Mouse (Mus musculus) forebrain, postnatal 0 days (tissue): ENCODE measurements around the gene Klk13. TPM values are rescaled to one million over a fixed set of nuclear protein-coding genes. Genes with fewer than 3 reads are reported as not detected.
"Not testable (repeated sequence)": the region's sequence is repeated elsewhere in the genome, so short reads cannot be mapped to it uniquely, and the experiment has no call there.

Experiments used
- ATAC-seq: fragments of 200-750 bp; cut with Nextera tagmentation; 2 replicates; pipeline ENCODE4 v1.8.0; 2017; ENCODE audit warnings: mild to moderate bottlenecking, moderate library complexity
- DNase-seq: peaks from one replicate; pipeline ENCODE4 v3.0.0-alpha.2; 2015
- H3K27ac ChIP-seq: fragments of 300-500 bp; sonication (generic); 2 replicates; pipeline ENCODE4 v1.5.1; 2014; ENCODE audit warnings: low read depth, mild to moderate bottlenecking, antibody characterized with exemption, low read length, moderate library complexity, mixed read lengths
- H3K27me3 ChIP-seq: fragments of 300-500 bp; sonication (generic); 2 replicates; pipeline ENCODE4 v1.6.1; 2014; ENCODE audit warnings: mild to moderate bottlenecking, low read length, mixed read lengths; ENCODE audit not compliant: insufficient read depth
- H3K36me3 ChIP-seq: fragments of 300-500 bp; sonication (generic); 2 replicates; pipeline ENCODE4 v1.6.1; 2014; ENCODE audit warnings: mild to moderate bottlenecking, moderate library complexity; ENCODE audit not compliant: insufficient read depth
- H3K4me1 ChIP-seq: fragments of 300-500 bp; sonication (generic); 2 replicates; pipeline ENCODE4 v1.6.1; 2014; ENCODE audit warnings: antibody characterized with exemption; ENCODE audit not compliant: insufficient read depth
- H3K4me2 ChIP-seq: fragments of 300-500 bp; sonication (generic); 2 replicates; pipeline ENCODE4 v1.6.1; 2014; ENCODE audit warnings: low read depth, mild to moderate bottlenecking, moderate library complexity
- H3K4me3 ChIP-seq: fragments of 300-500 bp; sonication (generic); 2 replicates; pipeline ENCODE4 v1.5.1; 2014; ENCODE audit warnings: low read depth, low read length, mixed read lengths
- H3K9ac ChIP-seq: fragments of 300-500 bp; sonication (generic); 2 replicates; pipeline ENCODE4 v1.6.1; 2014; ENCODE audit warnings: mild to moderate bottlenecking
- H3K9me3 ChIP-seq: fragments of 300-500 bp; sonication (generic); 2 replicates; pipeline ENCODE4 v1.6.1; 2016; ENCODE audit warnings: low read length
- CTCF ChIP-seq: sonication (generic); IDR thresholded peaks from 2 replicates; pipeline ENCODE4 v1.5.1; 2016; ENCODE audit warnings: antibody characterized with exemption, control low read depth, low read depth
- WGBS: fragments of 180-500 bp; shearing (Covaris S2); extraction: QIAGEN DNeasy Blood & Tissue Kit; methylation state at CpG from one replicate; pipeline ENCODE4 v1.1.7; 2014; 5-methylcytosine and 5-hydroxymethylcytosine counted together
- polyA plus RNA-seq: library from polyadenylated mRNA; unstranded; fragments of >200 nt; fragmentation: Nextera tagmentation; extraction: Ambion mirVana; gene quantifications from 2 replicates; pipeline ENCODE4 v1.2.1, GENCODE M21; 2015
- total RNA-seq: library from RNA; depleted of rRNA; stranded (reverse); fragments of >200 nt; gene quantifications from 2 replicates; pipeline ENCODE4 v1.2.3, GENCODE M21; 2014

The Klk13 gene
- total and polyA plus RNA-seq, 2 experiments from 2014 or later: 0.11 TPM; not detected in 1

DNA sequence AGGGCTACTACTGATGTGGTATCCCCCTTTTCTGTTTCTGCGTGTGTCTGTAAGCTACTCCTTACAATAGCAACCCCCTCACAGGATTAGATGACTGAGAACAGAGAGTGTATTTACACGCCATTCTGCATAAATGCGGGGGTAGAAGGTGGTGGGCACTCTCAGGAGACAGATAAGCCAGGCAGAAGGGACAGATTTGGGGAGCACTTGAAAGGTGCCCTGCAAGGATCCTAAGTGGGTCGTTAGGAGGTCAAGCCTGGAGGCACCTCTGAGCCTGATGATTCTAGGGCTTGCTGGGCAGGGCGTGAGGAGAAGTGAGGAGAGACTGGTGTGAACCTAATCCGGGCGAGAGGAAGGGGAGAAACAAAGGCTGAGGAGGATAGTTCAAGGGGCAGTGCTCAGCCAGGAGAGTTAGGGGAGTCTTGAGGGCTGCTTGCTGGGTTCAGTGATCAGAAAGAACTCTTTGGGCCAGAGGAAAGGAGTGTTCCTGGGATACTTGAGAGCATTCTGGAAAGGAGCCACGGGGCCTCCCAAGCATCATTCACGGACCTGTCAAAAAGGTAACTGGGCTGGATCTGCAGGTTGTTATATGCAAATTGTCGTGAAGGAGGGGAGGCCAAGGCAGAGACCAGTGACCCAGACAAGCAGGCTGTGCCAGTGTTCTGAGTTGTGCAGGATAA lies 39.6 kb upstream of the Klk13 start:
- no peaks in the 10 kb centered on the region for H3K27me3 ChIP-seq
- peaks cover 30% of the 10 kb centered on the region for H3K36me3 ChIP-seq
- H3K4me2 ChIP-seq: peak overlapping the region; percentile 75
- TF ChIP-seq CTCF: no peak
- peak overlapping the region; percentile 77 for H3K4me3 ChIP-seq
- H3K9ac ChIP-seq: peak overlapping the region; percentile 73
- peak; percentile 14 for ATAC-seq
- 11% methylated on average over 10 of the region's 10 CpGs for WGBS
- H3K27ac ChIP-seq: peak overlapping the region; percentile 55
- peaks cover 6% of the 10 kb centered on the region for H3K4me1 ChIP-seq
- H3K9me3 ChIP-seq: no peaks in the 10 kb centered on the region
- no peak for DNase-seq

GRCm38 (mm10) chr7:43675091-43675490 lies 37.3 kb upstream of the Klk13 start:
- Histone ChIP-seq H3K4me1 (peaks cover 6% of the 10 kb centered on the region), H3K27me3 (no peaks in the 10 kb centered on the region), H3K36me3 (peaks cover 34% of the 10 kb centered on the region), H3K9me3 (no peaks in the 10 kb centered on the region), H3K4me2 (no peak overlapping the region), H3K27ac (no peak overlapping the region), H3K4me3 (no peak overlapping the region), H3K9ac (no peak overlapping the region)
- DNase-seq (no peak), ATAC-seq (no peak)
- TF ChIP-seq CTCF: no peak
- WGBS: 95% methylated on average over 32 of the region's 32 CpGs

GRCm38 (mm10) chr7:43678517-43678916 lies 33.9 kb upstream of the Klk13 start:
- peak; percentile 57 for TF ChIP-seq CTCF
- Histone ChIP-seq H3K4me3 (no peak overlapping the region), H3K9ac (no peak overlapping the region), H3K36me3 (peaks cover 34% of the 10 kb centered on the region), H3K4me2 (no peak overlapping the region), H3K9me3 (no peaks in the 10 kb centered on the region), H3K27ac (no peak overlapping the region), H3K4me1 (no peaks in the 10 kb centered on the region), H3K27me3 (no peaks in the 10 kb centered on the region)
- DNase-seq (no peak), ATAC-seq (no peak)

DNA sequence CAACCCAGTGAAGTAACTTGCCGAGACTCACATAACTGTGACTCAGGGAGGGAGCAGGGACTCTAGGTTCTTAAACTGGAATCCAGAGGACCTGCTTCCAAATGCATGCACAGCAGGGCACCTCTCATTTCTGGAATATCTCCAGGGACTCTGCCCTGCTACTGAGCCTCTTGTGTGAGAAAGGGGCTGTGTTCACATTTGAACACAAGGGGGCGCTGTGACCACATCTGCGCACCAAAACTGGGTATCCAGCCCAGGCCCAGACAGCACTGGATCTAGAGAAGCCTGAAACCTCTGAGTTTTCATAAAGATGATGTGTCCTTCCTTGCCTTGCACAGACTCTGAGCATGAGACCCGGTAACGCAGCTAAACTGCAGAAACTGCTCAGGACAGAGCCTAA lies 31.4 kb upstream of the Klk13 start:
- peaks cover 21% of the 10 kb centered on the region for H3K36me3 ChIP-seq
- H3K27ac ChIP-seq: no peak overlapping the region
- no peak overlapping the region for H3K4me3 ChIP-seq
- no peaks in the 10 kb centered on the region for H3K4me1 ChIP-seq
- peak; percentile 66 for DNase-seq
- H3K27me3 ChIP-seq: no peaks in the 10 kb centered on the region
- TF ChIP-seq CTCF: peak; percentile 85
- no peak overlapping the region for H3K9ac ChIP-seq
- no peaks in the 10 kb centered on the region for H3K9me3 ChIP-seq
- H3K4me2 ChIP-seq: no peak overlapping the region
- peak; percentile 80 for ATAC-seq
- WGBS: 18% methylated on average over 5 of the region's 5 CpGs

DNA sequence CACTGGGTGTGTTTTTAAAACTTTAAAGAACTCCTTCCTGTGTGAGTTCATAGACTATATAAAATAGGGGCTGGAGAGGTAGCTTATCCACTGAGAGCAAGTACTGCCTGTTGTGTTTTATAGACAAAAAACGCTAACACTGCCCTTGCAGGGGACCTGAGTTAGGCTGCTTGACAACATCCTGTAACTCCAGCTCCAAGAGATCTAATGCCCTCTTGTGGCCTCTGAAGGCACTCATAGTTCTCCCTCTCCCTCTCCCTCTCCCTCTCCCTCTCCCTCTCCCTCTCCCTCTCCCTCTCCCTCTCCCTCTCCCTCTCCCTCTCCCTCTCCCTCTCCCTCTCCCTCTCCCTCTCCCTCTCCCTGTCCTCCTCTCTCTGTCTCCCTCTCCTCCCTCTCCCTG lies 29.9 kb upstream of the Klk13 start:
- H3K4me1 ChIP-seq: not testable (repeated sequence)
- TF ChIP-seq CTCF: 0 out of 2 replicates have a peak, but pooled peaks have one; percentile 24

DNA sequence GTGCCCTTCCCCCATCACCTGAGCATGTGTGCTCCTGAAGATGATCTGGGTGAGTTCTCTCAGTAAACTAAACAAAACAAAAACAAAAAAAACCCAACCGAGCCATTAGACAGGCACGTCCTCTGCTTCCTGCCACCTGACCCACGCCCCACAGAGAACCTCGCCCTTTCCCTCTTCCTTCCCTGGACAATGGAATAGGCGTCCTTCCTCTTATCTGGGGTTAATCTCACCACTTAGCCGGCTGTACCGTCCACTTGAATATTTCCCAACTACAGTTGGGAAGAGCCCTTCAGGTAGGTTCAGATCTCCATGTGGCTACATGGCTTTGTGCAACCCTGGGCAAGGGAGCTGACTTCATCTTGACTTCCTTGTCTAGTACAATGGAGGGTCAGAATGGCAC lies 27.3 kb upstream of the Klk13 start:
- ATAC-seq: no peak
- 84% methylated on average over 7 of the region's 7 CpGs for WGBS
- Histone ChIP-seq H3K9ac (no peak overlapping the region), H3K4me2 (no peak overlapping the region), H3K27ac (no peak overlapping the region), H3K4me1 (no peaks in the 10 kb centered on the region), H3K36me3 (no peaks in the 10 kb centered on the region), H3K4me3 (no peak overlapping the region), H3K9me3 (no peaks in the 10 kb centered on the region), H3K27me3 (no peaks in the 10 kb centered on the region)
- DNase-seq: no peak
- no peak for TF ChIP-seq CTCF

More for the DNA sequence above, 29.9 kb upstream of the Klk13 start:
- not testable (repeated sequence) for H3K36me3 ChIP-seq, H3K27me3 ChIP-seq, DNase-seq, H3K9me3 ChIP-seq, H3K4me3 ChIP-seq, H3K9ac ChIP-seq, ATAC-seq, H3K27ac ChIP-seq, H3K4me2 ChIP-seq
- WGBS: 19% methylated on average over 1 of the region's 1 CpGs

DNA sequence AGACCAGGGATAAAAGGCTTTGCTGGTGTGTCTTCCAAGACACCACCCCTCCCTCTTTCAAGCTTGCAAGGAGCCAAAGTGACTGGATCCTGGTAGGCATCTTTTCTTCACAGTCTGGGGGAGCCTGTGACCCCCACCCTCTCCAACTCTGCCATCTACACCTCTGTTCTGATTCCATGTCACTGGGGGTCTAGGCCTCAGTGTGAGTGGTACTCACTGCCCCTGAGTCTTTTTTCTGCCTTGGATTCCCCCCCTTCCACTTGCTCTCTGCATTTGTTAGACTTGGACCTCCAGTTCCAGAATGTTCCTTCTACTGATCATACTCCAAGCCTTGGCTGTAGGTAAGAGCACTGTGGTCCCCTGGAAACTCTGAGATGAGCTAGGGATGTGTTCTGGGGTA lies 22.2 kb upstream of the Klk13 start, which contains the start of gene Klk14:
TSS of gene Klk14 (plus strand) at position 301 of the 400 bp plus-strand sequence.
- H3K4me3 ChIP-seq: no peak within 1 kb of the TSS
- DNase-seq (no peak), ATAC-seq (no peak)
- no peak for TF ChIP-seq CTCF
- H3K4me2 ChIP-seq: no peak within 1 kb of the TSS
- H3K27me3 ChIP-seq: no peaks in the 10 kb centered on the region
- no peaks in the 10 kb centered on the region for H3K36me3 ChIP-seq
- H3K27ac ChIP-seq: no peak within 1 kb of the TSS
- no peaks in the 10 kb centered on the region for H3K9me3 ChIP-seq
- no peak within 1 kb of the TSS for H3K9ac ChIP-seq
- H3K4me1 ChIP-seq: no peaks in the 10 kb centered on the region
